Mouse (Mus musculus): ENCODE data around the gene 1700001F09Rik.
"Not testable (repeated sequence)": the region's sequence is repeated elsewhere in the genome, so short reads cannot be mapped to it uniquely, and the experiment has no call there.

The 1700001F09Rik gene

GRCm38 (mm10) chr14:43347711-43348110, at the start of gene 1700001F09Rik:
1700001F09Rik (minus strand) TSS chr14:43347811.
- in situ Hi-C loops (cut with MboI, MseI): not testable (repeated sequence)

GRCm38 (mm10) chr14:43361713-43362112, 14.1 kb upstream of the 1700001F09Rik start:
- in situ Hi-C loops (cut with MboI, MseI): not testable (repeated sequence)

DNA sequence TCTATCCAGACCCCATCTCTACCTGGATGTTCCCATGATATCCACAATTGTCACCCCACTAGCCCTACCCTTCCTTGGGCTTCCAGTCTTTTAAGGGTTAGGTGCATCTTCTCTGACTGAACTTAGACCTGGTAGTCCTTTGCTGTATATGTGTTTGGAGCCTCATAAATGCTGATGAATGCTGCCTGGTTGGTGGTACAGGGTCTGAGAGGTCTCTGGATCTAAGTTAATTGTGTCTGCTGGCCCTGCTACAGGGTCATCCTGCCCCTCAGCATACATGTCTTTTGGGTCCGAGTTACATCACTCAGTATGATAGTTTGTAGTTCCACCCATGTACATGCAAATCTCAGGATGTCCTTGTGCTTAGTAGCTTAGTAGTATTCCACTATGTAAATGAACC, 11.6 kb upstream of the 1700001F09Rik start:
- in situ Hi-C loops (cut with MboI, MseI): loop anchor here (5.0 kb wide), 3 partner anchors 647 to 1307 kb away; no protein-coding TSS in a partner anchor

- in situ Hi-C loops (cut with MboI, MseI): loop anchor here (5.0 kb wide), 3 partner anchors 645 to 1305 kb away; no protein-coding TSS in a partner anchor
These were observed 9.9 kb upstream of the 1700001F09Rik start for GRCm38 (mm10) chr14:43357496-43357895.

- in situ Hi-C loops (cut with MboI, MseI): not testable (repeated sequence)
These were observed 5.3 kb upstream of the 1700001F09Rik start for GRCm38 (mm10) chr14:43352944-43353343.

- in situ Hi-C loops (cut with MboI, MseI): loop anchor here (5.0 kb wide), 4 partner anchors 260 to 1155 kb away; no protein-coding TSS in a partner anchor
These were observed 10.0 kb downstream of the 1700001F09Rik start for GRCm38 (mm10) chr14:43337646-43338045.

- in situ Hi-C loops (cut with MboI, MseI): loop anchor here (5.0 kb wide), 2 partner anchors 1574 to 1699 kb away; no protein-coding TSS in a partner anchor
These were observed 16.2 kb downstream of the 1700001F09Rik start for GRCm38 (mm10) chr14:43331362-43331880.

DNA sequence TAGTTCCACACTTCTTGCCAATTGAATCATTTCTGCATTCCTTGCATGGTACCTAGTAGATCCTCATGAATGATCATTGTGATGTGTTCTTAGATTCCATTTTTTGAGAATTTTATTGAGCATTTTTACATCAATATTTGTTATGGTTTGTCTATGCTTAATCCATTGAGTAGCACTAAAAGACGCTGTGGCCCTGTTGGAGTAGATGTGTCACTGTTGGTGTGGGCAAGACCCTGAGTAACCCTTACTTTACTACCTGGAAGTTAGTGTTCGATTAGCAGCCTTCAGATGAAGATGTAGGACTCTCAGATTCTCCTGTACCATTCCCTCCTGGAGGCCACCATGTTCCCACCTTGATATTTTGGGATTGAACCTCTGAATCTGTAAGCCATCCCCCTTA, 19.0 kb downstream of the 1700001F09Rik start:
- in situ Hi-C loops (cut with MboI, MseI): loop anchor here (5.0 kb wide), 1 partner anchor 1356 kb away; no protein-coding TSS in a partner anchor

DNA sequence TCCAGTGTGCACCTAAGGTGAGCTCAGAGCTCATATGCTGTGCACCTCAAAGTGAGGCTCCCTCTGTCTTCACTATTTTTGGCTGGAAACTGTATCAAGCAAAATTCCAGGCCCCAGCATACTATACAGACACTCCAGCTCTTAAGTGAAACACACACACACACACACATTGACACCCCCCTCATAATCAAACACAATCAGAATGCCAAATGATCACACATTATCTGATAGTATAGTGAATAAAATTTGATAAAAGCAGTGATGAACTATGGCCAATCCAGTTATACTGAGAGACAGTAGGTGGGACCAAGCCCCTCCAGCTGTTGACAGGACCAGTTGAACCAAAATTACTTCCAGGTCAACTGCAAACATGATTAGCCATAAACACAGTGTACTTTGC, 28.1 kb downstream of the 1700001F09Rik start:
- in situ Hi-C loops (cut with MboI, MseI): not testable (repeated sequence)

- in situ Hi-C loops (cut with MboI, MseI): loop anchor here (25.0 kb wide), 1 partner anchor 94 kb away; no protein-coding TSS in a partner anchor
These were observed 54.1 kb downstream of the 1700001F09Rik start, which contains the start of gene Gm8127 for GRCm38 (mm10) chr14:43293503-43293902. Gm8127 (minus strand) TSS chr14:43293832.
